In the genomic region with DNA sequence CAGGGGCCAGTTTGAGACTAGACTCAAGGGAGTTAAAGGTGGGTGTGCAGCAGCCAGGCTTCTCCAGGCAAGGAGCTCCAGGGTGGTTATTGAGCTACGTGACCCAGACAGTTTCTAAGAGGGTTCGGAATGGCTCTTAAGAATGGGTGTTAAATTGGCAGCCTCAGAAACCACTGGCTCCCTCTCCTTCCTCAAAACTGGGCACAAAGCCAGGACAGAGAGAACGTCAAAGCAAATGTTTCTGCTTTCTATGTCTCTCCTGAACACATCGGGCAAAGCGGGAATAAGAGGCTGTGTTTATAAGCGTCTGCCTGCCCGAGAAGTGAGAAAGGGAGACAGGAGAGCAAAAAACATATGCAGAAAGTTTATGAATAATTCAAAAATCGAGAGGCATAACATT, we compare ENCODE assay signal across 11 mouse cellular contexts. TPM values are rescaled to one million over a fixed set of nuclear protein-coding genes. Genes with fewer than 3 reads are reported as not detected.
DNase-seq lines count a peak whose midpoint lies in the region; ATAC-seq and TF ChIP-seq lines count a peak whose summit lies in the region.
"Had no signal": no experiment of that assay in that cellular context is flagged by ENCODE, and none has a peak within 500 bp of the region (broad histone marks: within the 10 kb centered on the region; RNA-seq: fewer than 3 reads in every experiment).

No protein-coding gene starts in this region.

- DNase-seq in frontal cortex, postnatal 36 days (ENCODE audit: low spot score in 2 of 2): peak; percentile 24 to 33
- DNase-seq in frontal cortex, postnatal 14 days (ENCODE audit: low spot score in 2 of 2): no peak
- DNase-seq in urinary bladder, postnatal 14 days (ENCODE audit: low spot score): peak; percentile 36
- DNase-seq in urinary bladder, postnatal 25 days (ENCODE audit: low spot score): no peak
- no peak for DNase-seq in stomach, postnatal 0 days (ENCODE audit: low spot score)
- DNase-seq in thymus, postnatal 0 days (ENCODE audit: low spot score): no peak
- DNase-seq: gastrocnemius, postnatal 10 days had no signal

- 14% methylated on average over 8 of the region's 8 CpGs for WGBS in limb, embryonic 13.5 days
- WGBS in stomach, postnatal 0 days: 22% methylated on average over 8 of the region's 8 CpGs

- peak overlapping the region; percentile 48 for H3K9ac ChIP-seq in limb, embryonic 13.5 days
- H3K9ac ChIP-seq in stomach, postnatal 0 days (ENCODE audit: low read length): peak overlapping the region; percentile 31; the same call in 1 of the 2 replicates
- H3K9ac ChIP-seq: neural tube, embryonic 13.5 days had no signal

- no peaks in the 10 kb centered on the region for H3K9me3 ChIP-seq in limb, embryonic 13.5 days
- H3K9me3 ChIP-seq in stomach, postnatal 0 days (ENCODE audit: control insufficient read depth, low read length): no peaks in the 10 kb centered on the region
- H3K9me3 ChIP-seq: neural tube, embryonic 13.5 days had no signal

- TF ChIP-seq EP300 in stomach, postnatal 0 days (optimal IDR thresholded peaks at IDR 0.05): no peak

- no peak for TF ChIP-seq CTCF in stomach, postnatal 0 days (IDR thresholded peaks at IDR 0.05; ENCODE audit: low read depth)

- peak overlapping the region; percentile 57 for H3K4me2 ChIP-seq in limb, embryonic 13.5 days (replicated peaks)
- peak overlapping the region; percentile 21 for H3K4me2 ChIP-seq in stomach, postnatal 0 days (replicated peaks; ENCODE audit: low read depth)
- H3K4me2 ChIP-seq: liver, embryonic 11.5 days; neural tube, embryonic 13.5 days had no signal

- H3K27ac ChIP-seq in limb, embryonic 13.5 days: peak overlapping the region; percentile 64; the same call in 1 of the 2 replicates
- 0 out of 2 replicates have a peak overlapping the region, but pooled peaks have one; percentile 59 for H3K27ac ChIP-seq in stomach, postnatal 0 days (replicated peaks)
- H3K27ac ChIP-seq: neural tube, embryonic 13.5 days had no signal

- no peaks in the 10 kb centered on the region for H3K27me3 ChIP-seq in limb, embryonic 13.5 days
- no peaks in the 10 kb centered on the region for H3K27me3 ChIP-seq in stomach, postnatal 0 days (ENCODE audit: control insufficient read depth, insufficient read depth, low read length)
- H3K27me3 ChIP-seq: neural tube, embryonic 13.5 days had no signal

- H3K36me3 ChIP-seq in limb, embryonic 13.5 days: 0 out of 2 replicates have a peak, but pooled peaks cover 5% of the 10 kb centered on the region
- no peaks in the 10 kb centered on the region for H3K36me3 ChIP-seq in stomach, postnatal 0 days (ENCODE audit: control insufficient read depth, insufficient read depth, low read length)
- H3K36me3 ChIP-seq: neural tube, embryonic 13.5 days had no signal

- 0 out of 2 replicates have a peak, but pooled peaks have one; percentile 21 for ATAC-seq in limb, embryonic 13.5 days (ENCODE audit: low FRiP score, low read depth)
- no peak; the same call in 1 of the 2 replicates for ATAC-seq in stomach, postnatal 0 days (ENCODE audit: low FRiP score, low TSS enrichment)
- ATAC-seq in erythroid progenitor cell, adult 5-6 weeks (replicated peaks; ENCODE audit: low FRiP score, poor library complexity, severe bottlenecking): no peak

- H3K4me1 ChIP-seq in limb, embryonic 13.5 days: peaks cover 32% of the 10 kb centered on the region
- no peaks in the 10 kb centered on the region for H3K4me1 ChIP-seq in stomach, postnatal 0 days (replicated peaks; ENCODE audit: control insufficient read depth, insufficient read depth)

- peak overlapping the region; percentile 46 for H3K4me3 ChIP-seq in limb, embryonic 13.5 days
- peak overlapping the region; percentile 32 for H3K4me3 ChIP-seq in stomach, postnatal 0 days (ENCODE audit: low read depth, low read length)
- H3K4me3 ChIP-seq: neural tube, embryonic 13.5 days had no signal

RNA-seq across cellular contexts. Expression of a gene that starts 1.0 kb away (rescaled TPM):
- polyA plus RNA-seq in limb, embryonic 13.5 days (2015; fragmentation: Nextera tagmentation; extraction: Ambion mirVana): 180 and 183 TPM in 2 replicates
- polyA plus RNA-seq in stomach, postnatal 0 days (2015; fragmentation: Nextera tagmentation; extraction: Ambion mirVana): 392 and 473 TPM in 2 replicates
- total RNA-seq in erythroid progenitor cell, adult 5-6 weeks (2015; ENCODE audit: low replicate concordance): not detected in 2 replicates
- total RNA-seq in erythroid progenitor cell, adult 5-6 weeks (2017; ENCODE audit: low replicate concordance): 1.4 TPM in 1 of 2 replicates, not detected in the other
- 53.9 and 64.3 TPM in 2 replicates for polyA plus RNA-seq in thymus, postnatal 0 days (2015; fragmentation: Nextera tagmentation; extraction: Ambion mirVana)

RNA-seq across cellular contexts. Expression of a gene that starts 17.1 kb away (rescaled TPM):
- 2.3 and 3.1 TPM in 2 replicates for polyA plus RNA-seq in limb, embryonic 13.5 days (2015; fragmentation: Nextera tagmentation; extraction: Ambion mirVana)
- polyA plus RNA-seq in stomach, postnatal 0 days (2015; fragmentation: Nextera tagmentation; extraction: Ambion mirVana): 3.2 and 3.3 TPM in 2 replicates
- total RNA-seq in erythroid progenitor cell, adult 5-6 weeks (2015; ENCODE audit: low replicate concordance): 89.7 and 101 TPM in 2 replicates
- total RNA-seq in erythroid progenitor cell, adult 5-6 weeks (2017; ENCODE audit: low replicate concordance): 123 and 147 TPM in 2 replicates
- polyA plus RNA-seq in thymus, postnatal 0 days (2015; fragmentation: Nextera tagmentation; extraction: Ambion mirVana): 15.4 and 19.2 TPM in 2 replicates

RNA-seq across cellular contexts. Expression of a gene that starts 39.3 kb away (rescaled TPM):
- 1.2 and 1.7 TPM in 2 replicates for polyA plus RNA-seq in limb, embryonic 13.5 days (2015; fragmentation: Nextera tagmentation; extraction: Ambion mirVana)
- 0.56 and 0.63 TPM in 2 replicates for polyA plus RNA-seq in stomach, postnatal 0 days (2015; fragmentation: Nextera tagmentation; extraction: Ambion mirVana)
- not detected in 2 replicates for total RNA-seq in erythroid progenitor cell, adult 5-6 weeks (2015; ENCODE audit: low replicate concordance)
- total RNA-seq in erythroid progenitor cell, adult 5-6 weeks (2017; ENCODE audit: low replicate concordance): not detected in 2 replicates
- polyA plus RNA-seq in thymus, postnatal 0 days (2015; fragmentation: Nextera tagmentation; extraction: Ambion mirVana): 0.16 TPM in 1 of 2 replicates, not detected in the other
- polyA plus RNA-seq: liver, embryonic 11.5 days had no signal

RNA-seq across cellular contexts. Expression of a gene that starts 46.6 kb away (rescaled TPM):
- 110 and 114 TPM in 2 replicates for polyA plus RNA-seq in limb, embryonic 13.5 days (2015; fragmentation: Nextera tagmentation; extraction: Ambion mirVana)
- polyA plus RNA-seq in stomach, postnatal 0 days (2015; fragmentation: Nextera tagmentation; extraction: Ambion mirVana): 39.8 and 42.8 TPM in 2 replicates
- total RNA-seq in erythroid progenitor cell, adult 5-6 weeks (2015; ENCODE audit: low replicate concordance): 103 and 123 TPM in 2 replicates
- 116 and 132 TPM in 2 replicates for total RNA-seq in erythroid progenitor cell, adult 5-6 weeks (2017; ENCODE audit: low replicate concordance)
- 88.9 and 90.5 TPM in 2 replicates for polyA plus RNA-seq in thymus, postnatal 0 days (2015; fragmentation: Nextera tagmentation; extraction: Ambion mirVana)

RNA-seq across cellular contexts. Expression of a gene that starts 47.2 kb away (rescaled TPM):
- polyA plus RNA-seq in limb, embryonic 13.5 days (2015; fragmentation: Nextera tagmentation; extraction: Ambion mirVana): 1.8 and 2.2 TPM in 2 replicates
- polyA plus RNA-seq in stomach, postnatal 0 days (2015; fragmentation: Nextera tagmentation; extraction: Ambion mirVana): 0.46 and 0.96 TPM in 2 replicates
- total RNA-seq in erythroid progenitor cell, adult 5-6 weeks (2015; ENCODE audit: low replicate concordance): 6.3 and 8.3 TPM in 2 replicates
- total RNA-seq in erythroid progenitor cell, adult 5-6 weeks (2017; ENCODE audit: low replicate concordance): 0.91 and 3.6 TPM in 2 replicates
- 2.1 and 3.0 TPM in 2 replicates for polyA plus RNA-seq in thymus, postnatal 0 days (2015; fragmentation: Nextera tagmentation; extraction: Ambion mirVana)

Comparison
In these comparisons a context has a peak if more than half of its experiments do, and no peak if none do; other contexts are left out.
1. DNase-seq: peak in frontal cortex, postnatal 36 days (2 of 2) and urinary bladder, postnatal 14 days (single experiment); none in frontal cortex, postnatal 14 days (0 of 2), urinary bladder, postnatal 25 days (single experiment), stomach, postnatal 0 days (single experiment) and thymus, postnatal 0 days (single experiment).